Mouse (Mus musculus) neutrophil, adult 5-6 weeks (primary cell): ENCODE measurements around the gene Pcyox1. TPM values are rescaled to one million over a fixed set of nuclear protein-coding genes. Genes with fewer than 3 reads are reported as not detected.
A peak's percentile ranks its signal among the peaks of the same experiment; 100 is the strongest.

Source experiments
- ATAC-seq: fragments of 151-379, 151-347 bp; 2 replicates; pipeline ENCODE4 v1.8.0; 2017; ENCODE audit warnings: mild to moderate bottlenecking, moderate TSS enrichment; ENCODE audit not compliant: insufficient number of reproducible peaks, poor library complexity, low FRiP score, severe bottlenecking; ENCODE audit errors: extremely low read depth
- total RNA-seq: library from RNA; stranded (forward); fragments of 200-1000 nt; gene quantifications from 2 replicates; pipeline ENCODE4 v1.2.3, GENCODE M21; 2017

Gene Pcyox1
- total RNA-seq, result 14.5 and 15.2 TPM in 2 replicates

DNA sequence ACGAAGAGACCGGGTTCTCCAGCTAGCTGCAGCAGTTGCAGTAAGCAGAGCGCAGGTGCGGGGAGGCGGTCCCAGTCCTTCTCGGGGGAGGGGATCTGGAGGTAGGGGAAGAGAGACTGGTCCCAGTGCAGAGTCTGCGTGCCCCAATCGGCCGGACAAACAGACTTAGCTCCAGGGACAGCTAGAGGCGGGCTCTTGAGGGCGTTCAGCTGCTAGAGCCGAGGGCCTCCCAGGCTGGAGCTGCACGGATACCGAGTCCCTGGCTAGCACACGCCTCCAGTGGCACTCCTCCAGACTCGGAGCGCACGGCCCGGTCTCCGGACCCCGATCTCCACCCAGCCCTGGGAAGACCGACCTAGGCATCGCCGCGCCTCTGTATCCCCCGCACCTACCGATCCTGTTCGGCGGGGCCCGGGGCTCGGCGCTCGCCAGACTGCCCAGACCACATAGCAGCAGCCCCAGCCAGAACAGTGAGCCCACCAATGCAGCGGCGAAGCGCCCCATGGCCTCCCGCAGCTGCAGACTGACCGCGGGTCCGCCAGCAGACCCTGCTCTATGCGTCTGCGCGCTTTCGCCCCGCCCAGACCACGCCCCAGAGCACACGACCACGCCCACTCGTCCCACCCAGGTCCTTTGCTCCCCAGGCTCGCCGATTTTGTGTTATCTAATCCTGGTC is at the start of gene Pcyox1:
Gene Pcyox1 (minus strand): TSS at position 574 of the 676 bp plus-strand sequence.
- ATAC-seq, result peak; percentile 58

DNA sequence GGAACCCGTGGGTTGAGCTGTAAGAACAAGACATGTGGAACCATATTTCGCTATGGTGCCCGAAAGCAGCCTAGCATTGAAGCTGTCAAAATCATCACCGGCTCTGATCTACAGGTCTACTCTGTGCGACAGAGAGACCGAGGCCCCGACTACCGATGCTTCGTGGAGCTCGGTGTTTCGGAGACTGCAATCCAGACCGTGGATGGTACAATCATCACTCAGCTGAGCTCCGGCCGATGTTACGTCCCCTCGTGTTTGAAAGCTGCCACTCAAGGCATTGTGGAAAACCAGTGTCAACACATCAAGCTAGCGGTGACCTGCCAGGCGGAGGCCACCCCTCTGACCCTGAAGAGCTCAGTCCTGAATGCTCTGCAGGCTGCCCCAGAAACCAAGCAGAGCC is 48.6 kb upstream of the Pcyox1 start:
- ATAC-seq, result no peak

GRCm38 (mm10) chr6:86441571-86441970 is 44.6 kb upstream of the Pcyox1 start:
- no peak for ATAC-seq

GRCm38 (mm10) chr6:86439531-86439930 is 42.6 kb upstream of the Pcyox1 start:
- ATAC-seq, result no peak

GRCm38 (mm10) chr6:86439119-86439496 is 42.2 kb upstream of the Pcyox1 start:
- ATAC-seq, result no peak

DNA sequence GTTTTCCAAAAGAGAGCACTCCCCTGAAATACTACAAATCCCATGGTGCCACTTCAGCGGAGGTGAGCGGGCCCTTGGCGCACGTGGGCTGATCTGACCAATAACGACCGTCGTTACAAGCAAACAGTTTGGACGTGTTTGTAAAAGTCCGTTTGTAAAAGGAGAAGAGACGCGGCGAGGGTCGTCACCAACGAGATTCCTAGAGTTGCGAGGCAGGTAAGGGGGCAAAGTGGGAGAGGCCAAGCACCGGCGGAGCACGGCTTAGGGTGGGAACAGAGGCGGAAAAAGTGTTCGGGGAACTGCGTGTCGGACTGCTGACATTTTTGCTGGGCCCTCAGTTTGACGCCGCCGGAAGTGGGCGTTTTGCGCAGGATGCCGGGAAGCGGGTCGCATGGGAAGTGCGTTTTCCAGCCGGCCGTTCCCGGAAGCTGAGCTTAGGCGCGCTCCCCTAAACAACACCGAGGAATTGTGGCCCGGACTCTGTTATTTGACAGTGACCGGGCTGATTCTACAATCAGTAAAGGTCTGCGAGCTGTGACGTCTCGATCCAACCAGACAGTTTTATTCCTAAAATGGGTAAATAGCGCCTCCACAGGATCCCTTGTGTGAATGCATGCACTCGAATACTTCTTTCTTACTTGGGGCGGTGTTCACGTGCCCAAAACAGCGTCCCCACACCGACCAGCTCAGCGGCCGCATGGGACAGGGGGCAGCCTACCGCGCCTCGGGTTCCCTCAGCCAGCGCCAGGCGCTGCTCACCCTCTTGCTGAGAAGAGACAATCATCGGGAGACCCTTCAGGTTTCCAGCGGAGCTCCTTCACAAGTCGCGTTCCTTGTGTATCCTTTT is 41.5 kb upstream of the Pcyox1 start, which contains the start of gene C87436:
Gene C87436 (plus strand): TSS at position 103 of the 847 bp plus-strand sequence.
- ATAC-seq, result peak; percentile 84

DNA sequence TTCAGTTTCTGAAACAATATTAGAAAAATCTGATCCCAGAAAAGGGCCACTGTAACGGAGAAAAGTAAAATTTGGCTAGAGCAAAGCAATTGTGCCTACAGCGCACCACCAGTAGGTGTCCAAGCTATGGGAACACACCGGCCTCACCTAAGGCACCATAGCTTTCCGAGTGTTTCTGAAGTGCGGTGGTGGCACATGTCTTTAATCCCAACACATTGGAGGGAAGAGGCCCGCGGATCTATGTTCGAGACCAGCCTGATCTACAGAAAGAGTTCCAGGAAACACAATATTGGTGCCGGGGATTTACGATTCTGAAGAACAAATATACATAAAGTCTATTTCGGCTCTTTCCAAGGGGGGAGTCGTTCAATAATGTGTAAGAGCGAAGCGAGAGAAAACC is 40.8 kb upstream of the Pcyox1 start:
- ATAC-seq, result peak; percentile 48; the same call in 1 of the 2 replicates

GRCm38 (mm10) chr6:86433696-86434095 is 36.7 kb upstream of the Pcyox1 start:
- ATAC-seq, result no peak

DNA sequence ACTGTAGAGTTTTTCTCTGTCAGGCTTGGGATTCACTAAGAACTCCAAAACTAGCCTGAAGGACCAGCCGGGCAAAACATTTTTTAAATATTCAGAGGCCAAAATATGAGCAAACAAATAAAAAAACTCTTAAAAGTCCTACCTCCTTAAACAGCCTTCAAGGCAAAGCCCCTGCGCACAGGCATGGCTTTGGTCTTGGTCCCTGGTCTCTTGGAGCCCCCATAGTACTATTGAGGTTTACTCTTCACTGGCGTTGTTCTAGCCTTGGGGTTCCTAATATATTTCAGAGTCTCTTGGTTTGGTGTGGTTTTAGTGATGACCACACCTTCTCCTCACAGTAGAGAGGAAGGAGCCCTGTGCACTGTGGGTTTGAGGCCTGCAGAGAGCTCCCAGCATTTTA is 34.6 kb upstream of the Pcyox1 start:
- ATAC-seq, result no peak

DNA sequence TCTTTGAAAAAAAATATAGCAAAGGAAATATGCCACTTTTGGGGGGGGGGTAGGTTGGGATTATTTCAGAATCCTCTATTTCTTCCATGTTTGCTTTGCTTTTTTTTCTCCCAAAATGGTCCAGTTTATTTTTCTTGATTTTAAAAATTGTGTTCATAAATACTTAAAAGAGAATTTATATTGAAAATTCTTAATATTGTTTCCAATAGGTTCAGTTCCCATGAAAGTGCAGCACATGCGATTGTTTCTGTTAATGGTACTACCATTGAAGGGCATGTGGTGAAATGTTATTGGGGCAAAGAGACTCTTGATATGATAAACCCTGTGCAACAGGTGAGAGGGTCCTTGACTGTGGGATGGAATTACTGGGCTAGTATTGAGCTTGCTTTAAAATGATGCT is 29.4 kb upstream of the Pcyox1 start, which contains the start of gene Gm44790:
Gene Gm44790 (plus strand): TSS at position 301 of the 400 bp plus-strand sequence.
- no peak for ATAC-seq

GRCm38 (mm10) chr6:86420491-86420890 is 23.5 kb upstream of the Pcyox1 start:
- peak; percentile 77; the same call in 1 of the 2 replicates for ATAC-seq

- ATAC-seq, result no peak
Observed at GRCm38 (mm10) chr6:86419239-86419638, 22.3 kb upstream of the Pcyox1 start.

DNA sequence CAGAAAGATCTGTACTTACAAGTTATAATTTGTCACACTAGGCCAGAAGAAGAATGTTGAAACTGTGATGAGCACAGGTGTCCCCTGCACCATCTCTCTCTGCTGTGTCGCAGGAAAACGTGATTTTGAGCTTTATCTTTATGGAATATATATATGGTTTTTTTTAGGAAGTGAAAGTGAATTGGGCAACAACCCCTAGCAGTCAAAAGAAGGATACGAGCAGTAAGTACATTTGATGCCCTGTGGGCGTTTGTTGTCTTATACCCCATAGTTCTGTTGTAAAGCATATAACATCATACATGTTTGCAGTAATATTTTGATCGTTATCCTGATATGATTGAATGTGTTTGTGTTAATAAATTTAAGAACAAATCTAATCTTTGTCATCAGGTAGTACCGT is 21.8 kb upstream of the Pcyox1 start:
- no peak for ATAC-seq

DNA sequence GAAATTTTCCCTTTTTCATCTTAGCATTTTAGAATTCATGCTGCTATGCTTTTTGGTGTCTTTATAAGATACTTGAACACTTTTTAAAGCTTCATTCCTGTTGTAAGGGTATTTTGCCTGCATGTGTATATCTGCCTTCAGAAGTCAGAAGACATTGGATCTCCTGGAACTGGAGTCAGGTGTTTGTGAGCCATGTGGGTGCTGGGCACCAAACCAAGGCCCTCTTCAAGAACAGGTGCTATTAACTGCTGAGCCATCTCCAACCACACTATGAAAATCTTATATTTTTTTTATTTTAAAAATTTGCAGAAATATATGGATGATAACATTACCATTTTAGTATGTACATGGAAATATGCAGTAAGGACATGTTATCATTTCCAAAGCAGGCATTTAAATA is 9.4 kb upstream of the Pcyox1 start:
- ATAC-seq, result no peak

- no peak for ATAC-seq
Observed at GRCm38 (mm10) chr6:86404996-86405395, 8.0 kb upstream of the Pcyox1 start.

- ATAC-seq, result peak; percentile 86
Observed at GRCm38 (mm10) chr6:86404100-86404861, 7.3 kb upstream of the Pcyox1 start, which contains the start of gene Tia1. Gene Tia1, plus strand, starts transcription at chr6:86404219.

DNA sequence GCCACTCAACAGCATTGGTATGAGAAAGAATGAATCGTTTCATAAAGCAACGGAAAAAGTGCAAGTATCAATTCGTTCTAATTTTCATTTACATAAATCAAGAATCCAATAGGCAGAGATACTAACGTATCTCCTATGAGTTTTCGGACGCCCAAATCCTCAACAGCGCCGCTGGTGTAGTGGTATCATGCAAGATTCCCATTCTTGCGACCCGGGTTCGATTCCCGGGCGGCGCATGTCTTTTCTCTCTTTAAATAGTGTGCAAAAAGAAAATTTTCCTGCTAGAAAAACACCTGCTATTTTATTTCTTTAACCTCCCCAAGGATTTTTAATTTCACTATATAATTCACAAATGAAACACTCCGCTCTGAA is 6.8 kb upstream of the Pcyox1 start:
- peak; percentile 21; the same call in 1 of the 2 replicates for ATAC-seq

GRCm38 (mm10) chr6:86402681-86403607 is 6.0 kb upstream of the Pcyox1 start:
- ATAC-seq, result no peak
